Mouse (Mus musculus) cortical plate, adult 2 months (tissue): Measurements from ENCODE around the gene Zzz3.

Source experiments
- CTCF ChIP-seq: fragments of 200-500 bp; IDR thresholded peaks from 2 replicates; pipeline ENCODE4 v1.5.1; 2011; ENCODE audit warnings: mild to moderate bottlenecking, control low read depth, low read length; ENCODE audit not compliant: insufficient read depth; ENCODE audit errors: extremely low read depth
- POLR2A ChIP-seq: fragments of 200-500 bp; IDR thresholded peaks from 2 replicates; pipeline ENCODE4 v1.6.1; 2011; ENCODE audit warnings: mild to moderate bottlenecking, low read length, control low read depth; ENCODE audit not compliant: insufficient read depth; ENCODE audit errors: extremely low read depth

GRCm38 (mm10) chr3:152352289-152352688, 43.0 kb upstream of the Zzz3 start:
- TF ChIP-seq CTCF (no peak), POLR2A (no peak)
